Mouse (Mus musculus) intestine, embryonic 14.5 days (tissue): ENCODE data around the gene Abhd5. TPM values are rescaled to one million over a fixed set of nuclear protein-coding genes. Genes with fewer than 3 reads are reported as not detected.

Experiments used
- ATAC-seq: fragments of 200-750 bp; cut with Nextera tagmentation; replicated peaks from 2 replicates; pipeline ENCODE4 v1.8.0; 2017; ENCODE audit warnings: low read depth, moderate number of reproducible peaks, moderate TSS enrichment, moderate library complexity; ENCODE audit not compliant: low FRiP score, low TSS enrichment
- DNase-seq: peaks from one replicate; pipeline ENCODE4 v3.0.0-alpha.2; 2018; ENCODE audit warnings: low spot score
- H3K27ac ChIP-seq: fragments of 300-500 bp; sonication (generic); 2 replicates; pipeline ENCODE4 v1.5.1; 2014; ENCODE audit warnings: low read depth, mild to moderate bottlenecking, control low read depth
- H3K27me3 ChIP-seq: fragments of 300-500 bp; sonication (generic); replicated peaks from 2 replicates; pipeline ENCODE4 v1.6.1; 2014; ENCODE audit warnings: low read length, control low read depth; ENCODE audit not compliant: control insufficient read depth, insufficient read depth
- H3K36me3 ChIP-seq: fragments of 300-500 bp; sonication (generic); 2 replicates; pipeline ENCODE4 v1.6.1; 2014; ENCODE audit warnings: low read length, control low read depth; ENCODE audit not compliant: control insufficient read depth, insufficient read depth
- H3K4me1 ChIP-seq: fragments of 300-500 bp; sonication (generic); replicated peaks from 2 replicates; pipeline ENCODE4 v1.6.1; 2014; ENCODE audit warnings: low read length, control low read depth, mixed read lengths; ENCODE audit not compliant: control insufficient read depth, insufficient read depth
- H3K4me2 ChIP-seq: fragments of 300-500 bp; sonication (generic); 2 replicates; pipeline ENCODE4 v1.6.1; 2014; ENCODE audit warnings: low read length
- H3K4me3 ChIP-seq: fragments of 300-500 bp; sonication (generic); 2 replicates; pipeline ENCODE4 v1.5.1; 2014; ENCODE audit warnings: low read depth, low read length, control low read depth, mixed read lengths
- H3K9ac ChIP-seq: fragments of 300-500 bp; sonication (generic); 2 replicates; pipeline ENCODE4 v1.6.1; 2014; ENCODE audit warnings: mild to moderate bottlenecking, low read length
- H3K9me3 ChIP-seq: fragments of 300-500 bp; sonication (generic); 2 replicates; pipeline ENCODE4 v1.6.1; 2016; ENCODE audit warnings: low read length, control low read depth; ENCODE audit not compliant: control insufficient read depth
- WGBS: fragments of 180-500 bp; shearing (Covaris S2); extraction: QIAGEN DNeasy Blood & Tissue Kit; methylation state at CpG from one replicate; pipeline ENCODE4 v1.1.7; 2014; 5-methylcytosine and 5-hydroxymethylcytosine counted together
- polyA plus RNA-seq: library from polyadenylated mRNA; unstranded; fragments of >200 nt; fragmentation: Nextera tagmentation; extraction: Ambion mirVana; gene quantifications from 2 replicates; pipeline ENCODE4 v1.2.1, GENCODE M21; 2014

Abhd5 gene
- polyA plus RNA-seq, 1 experiment from 2014 or later = 20.7 TPM

DNA sequence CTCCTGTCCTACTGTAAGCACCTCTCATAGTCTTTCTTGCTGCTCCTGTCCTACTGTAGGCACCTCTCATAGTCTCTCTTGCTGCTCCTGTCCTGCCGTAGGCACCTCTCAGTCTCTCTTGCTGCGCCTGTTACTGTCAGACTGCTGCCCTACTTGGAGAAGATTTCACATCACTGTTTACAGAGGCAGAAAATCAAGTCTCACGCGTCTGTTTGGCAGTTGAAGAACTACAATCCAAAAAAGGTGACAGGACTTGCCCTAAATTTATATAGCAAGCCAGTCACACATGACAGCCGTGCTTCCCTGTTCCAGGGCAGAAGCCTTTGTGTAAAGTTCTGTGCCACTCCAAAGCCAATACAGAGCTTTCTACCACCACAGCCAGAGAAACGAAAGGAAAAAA is 37.0 kb upstream of the Abhd5 start:
- H3K9me3 ChIP-seq = no peaks in the 10 kb centered on the region
- no peaks in the 10 kb centered on the region for H3K36me3 ChIP-seq
- H3K9ac ChIP-seq = no peak overlapping the region
- no peak overlapping the region for H3K4me3 ChIP-seq
- H3K27ac ChIP-seq = no peak overlapping the region
- no peaks in the 10 kb centered on the region for H3K27me3 ChIP-seq
- H3K4me1 ChIP-seq = 0 out of 2 replicates have a peak, but pooled peaks cover 2% of the 10 kb centered on the region
- 82% methylated on average over 6 of the region's 6 CpGs for WGBS
- H3K4me2 ChIP-seq = no peak overlapping the region
- DNase-seq = no peak
- ATAC-seq = no peak

DNA sequence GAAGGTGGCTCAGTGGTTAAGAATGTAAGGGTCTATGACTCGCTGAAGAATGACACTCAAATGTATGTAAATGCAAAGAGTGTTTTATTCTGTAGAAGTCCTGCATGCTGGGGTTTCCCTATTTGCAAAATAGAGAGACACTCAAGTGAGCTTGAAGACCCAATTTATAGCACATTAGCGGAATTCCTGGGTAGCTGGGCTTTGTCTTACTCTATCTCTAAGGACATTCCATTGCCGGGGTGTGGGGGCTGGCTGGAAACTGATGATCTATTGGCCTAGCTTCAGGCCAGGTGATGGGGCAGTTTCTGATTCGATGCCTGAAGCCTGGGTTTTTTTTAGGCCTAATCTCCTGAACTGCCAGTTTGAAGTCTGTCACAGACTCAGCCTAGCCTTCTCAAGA is 36.5 kb upstream of the Abhd5 start:
- DNase-seq = no peak
- Histone ChIP-seq H3K27ac (no peak overlapping the region), H3K4me2 (no peak overlapping the region), H3K9me3 (no peaks in the 10 kb centered on the region), H3K9ac (no peak overlapping the region), H3K4me1 (no peaks in the 10 kb centered on the region), H3K27me3 (no peaks in the 10 kb centered on the region), H3K4me3 (no peak overlapping the region), H3K36me3 (no peaks in the 10 kb centered on the region)
- 44% methylated on average over 4 of the region's 4 CpGs for WGBS
- ATAC-seq = no peak

DNA sequence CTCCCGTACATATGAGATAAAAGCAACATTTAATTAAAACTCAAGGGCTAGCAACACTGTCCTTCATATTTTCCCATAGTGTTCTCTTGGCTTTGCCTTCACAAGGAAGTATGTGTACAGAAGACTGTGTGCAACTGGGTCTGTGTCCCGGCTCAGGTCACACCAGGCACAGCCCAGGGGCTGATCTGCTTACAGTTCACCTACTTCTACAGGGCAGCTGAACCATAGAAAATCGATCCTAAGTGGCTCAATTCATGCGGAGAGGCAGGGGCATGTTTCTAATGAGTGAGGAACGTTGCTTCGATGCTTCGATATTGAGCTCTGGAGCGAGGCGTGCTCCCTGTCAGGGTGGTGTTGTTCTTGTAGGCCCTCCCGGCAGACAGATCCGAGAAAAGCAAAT is 35.9 kb upstream of the Abhd5 start:
- H3K36me3 ChIP-seq = no peaks in the 10 kb centered on the region
- H3K9ac ChIP-seq = no peak overlapping the region
- no peaks in the 10 kb centered on the region for H3K27me3 ChIP-seq
- no peak overlapping the region for H3K4me2 ChIP-seq
- WGBS = 80% methylated on average over 11 of the region's 11 CpGs
- ATAC-seq (no peak), DNase-seq (no peak)
- no peaks in the 10 kb centered on the region for H3K4me1 ChIP-seq
- no peak overlapping the region for H3K27ac ChIP-seq
- H3K4me3 ChIP-seq = no peak overlapping the region
- H3K9me3 ChIP-seq = no peaks in the 10 kb centered on the region

DNA sequence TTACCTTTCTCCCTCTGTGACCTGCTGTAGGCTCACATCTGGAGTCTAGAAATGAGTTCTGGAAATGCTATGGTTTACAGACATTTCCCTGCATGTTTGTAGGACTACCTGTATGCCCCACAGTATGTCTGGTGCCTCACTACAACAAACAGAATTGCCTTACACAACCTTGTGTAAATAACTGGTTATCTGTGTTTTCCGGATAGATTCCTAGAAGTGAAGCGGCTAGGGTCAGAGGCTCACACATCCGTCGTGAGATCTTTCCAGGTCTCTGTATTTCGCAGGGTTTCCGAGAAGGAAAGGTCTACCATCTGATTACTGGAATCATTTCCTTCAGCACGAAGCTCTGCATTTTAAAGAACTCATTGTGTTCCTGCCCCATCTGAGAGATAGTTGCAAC is 34.8 kb upstream of the Abhd5 start:
- DNase-seq (no peak), ATAC-seq (no peak)
- H3K27ac ChIP-seq = no peak overlapping the region
- H3K4me2 ChIP-seq = no peak overlapping the region
- 80% methylated on average over 7 of the region's 7 CpGs for WGBS
- no peak overlapping the region for H3K9ac ChIP-seq
- no peaks in the 10 kb centered on the region for H3K9me3 ChIP-seq
- no peaks in the 10 kb centered on the region for H3K27me3 ChIP-seq
- H3K4me3 ChIP-seq = no peak overlapping the region
- no peaks in the 10 kb centered on the region for H3K4me1 ChIP-seq
- no peaks in the 10 kb centered on the region for H3K36me3 ChIP-seq

DNA sequence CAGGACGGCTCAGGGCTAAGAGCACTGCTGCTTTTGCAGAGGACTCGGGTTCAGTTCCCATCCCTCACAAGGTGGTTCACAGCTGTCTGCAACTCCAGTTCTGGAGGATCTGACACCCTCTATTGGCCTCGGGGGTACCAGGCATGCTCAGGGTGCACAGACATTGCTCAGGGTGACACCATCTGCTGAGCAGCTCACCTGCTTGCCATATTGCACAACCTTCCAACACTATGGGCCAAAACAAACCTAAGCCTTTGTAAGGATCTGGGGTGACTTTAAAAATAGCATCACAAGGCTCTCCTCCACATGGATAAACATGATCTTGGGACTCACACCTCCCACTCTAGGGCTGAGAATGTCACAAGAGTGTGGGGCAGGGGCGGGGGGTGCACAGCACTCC is 30.8 kb upstream of the Abhd5 start:
- Histone ChIP-seq H3K36me3 (no peaks in the 10 kb centered on the region), H3K27ac (no peak overlapping the region), H3K27me3 (no peaks in the 10 kb centered on the region), H3K9ac (no peak overlapping the region), H3K4me2 (no peak overlapping the region), H3K4me1 (no peaks in the 10 kb centered on the region), H3K4me3 (no peak overlapping the region), H3K9me3 (no peaks in the 10 kb centered on the region)
- WGBS = 85% methylated on average over 4 of the region's 4 CpGs
- DNase-seq (no peak), ATAC-seq (no peak)

DNA sequence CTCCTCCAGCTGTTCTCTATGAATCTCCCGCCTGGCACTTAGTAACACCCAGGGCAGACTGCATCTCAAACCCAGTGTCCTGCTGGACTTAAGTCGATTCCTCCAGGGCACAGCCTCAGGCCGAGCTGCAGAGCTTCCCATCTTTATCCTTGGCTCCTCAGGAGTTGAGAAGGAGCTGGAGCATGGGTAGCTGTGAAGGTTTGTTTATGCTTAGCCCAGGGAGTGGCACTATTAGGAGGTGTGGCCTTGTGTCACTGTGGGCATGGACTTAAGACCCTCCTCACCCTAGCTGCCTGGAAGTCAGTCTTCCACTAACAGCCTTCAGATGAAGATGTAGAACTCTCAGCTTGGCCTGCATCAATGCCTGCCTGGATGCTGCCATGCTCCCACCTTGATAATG is 29.1 kb upstream of the Abhd5 start:
- ATAC-seq (no peak), DNase-seq (no peak)
- Histone ChIP-seq H3K36me3 (no peaks in the 10 kb centered on the region), H3K9me3 (no peaks in the 10 kb centered on the region), H3K4me1 (no peaks in the 10 kb centered on the region), H3K27ac (no peak overlapping the region), H3K9ac (no peak overlapping the region), H3K27me3 (no peaks in the 10 kb centered on the region), H3K4me2 (no peak overlapping the region), H3K4me3 (no peak overlapping the region)
- WGBS = 71% methylated on average over 3 of the region's 3 CpGs

DNA sequence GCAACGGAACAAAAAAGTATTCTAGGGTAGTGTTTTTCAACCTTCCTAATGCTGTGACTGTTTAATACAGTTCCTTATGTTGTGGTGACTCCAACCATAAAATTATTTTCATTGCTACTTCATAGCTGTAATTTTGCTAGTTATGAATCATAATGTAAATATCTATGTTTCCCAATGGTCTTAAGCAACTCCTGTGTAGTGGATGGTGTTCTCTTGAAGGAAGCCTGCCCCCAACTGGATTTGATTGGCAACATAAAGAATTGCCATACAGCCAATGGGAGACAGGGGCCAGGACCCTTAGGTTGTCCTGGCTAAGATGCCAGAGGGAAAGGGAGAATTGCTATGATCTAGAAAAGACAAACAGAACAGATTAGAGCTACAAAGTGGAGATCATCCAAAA is 25.4 kb upstream of the Abhd5 start:
- Histone ChIP-seq H3K27me3 (no peaks in the 10 kb centered on the region), H3K4me2 (no peak overlapping the region), H3K9ac (no peak overlapping the region), H3K4me3 (no peak overlapping the region), H3K27ac (no peak overlapping the region), H3K9me3 (no peaks in the 10 kb centered on the region), H3K4me1 (no peaks in the 10 kb centered on the region), H3K36me3 (no peaks in the 10 kb centered on the region)
- ATAC-seq = no peak
- 93% methylated on average over 1 of the region's 1 CpGs for WGBS
- no peak for DNase-seq

DNA sequence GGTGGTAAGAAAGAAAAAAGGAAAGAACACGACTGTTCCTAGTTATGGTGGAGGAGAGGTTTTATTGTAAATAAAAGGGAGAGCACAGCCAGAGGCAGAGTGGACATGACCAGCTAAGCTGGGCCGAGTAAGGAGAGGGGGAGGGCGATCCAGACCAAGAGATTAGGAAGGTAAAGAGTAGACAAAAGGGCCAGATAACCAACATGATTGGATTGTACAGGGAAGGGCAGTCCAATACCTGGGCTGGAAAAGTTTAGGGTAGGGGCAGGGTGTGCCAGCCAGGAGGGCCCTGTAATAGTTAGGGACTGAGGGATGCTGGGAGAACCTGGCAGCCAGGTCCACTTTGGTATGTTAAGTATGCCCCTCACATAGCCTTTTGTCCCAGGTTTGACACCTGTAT is 23.2 kb upstream of the Abhd5 start:
- no peak for ATAC-seq
- H3K27ac ChIP-seq = no peak overlapping the region

DNA sequence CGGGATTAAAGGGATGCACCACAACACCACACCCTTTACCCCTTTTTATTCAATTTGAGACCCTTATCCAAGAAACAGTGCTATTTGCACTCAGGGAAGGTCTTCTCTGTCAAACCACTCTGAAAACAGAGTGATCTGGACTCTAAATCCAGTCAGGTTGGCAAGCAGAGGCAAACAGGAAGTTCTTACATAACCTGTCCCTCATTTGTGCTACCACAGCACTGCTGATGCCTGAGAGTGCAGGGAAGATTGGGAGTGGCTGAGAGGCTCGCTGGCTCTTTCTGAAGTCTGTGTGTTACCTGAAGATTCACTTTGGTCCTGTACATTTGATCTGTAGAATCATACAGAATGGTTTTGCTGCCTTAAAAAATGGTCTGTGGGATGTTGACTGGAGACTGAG is 14.7 kb upstream of the Abhd5 start:
- H3K4me3 ChIP-seq = no peak overlapping the region
- ATAC-seq (no peak), DNase-seq (no peak)
- H3K27ac ChIP-seq = no peak overlapping the region
- 61% methylated on average over 2 of the region's 2 CpGs for WGBS
- no peaks in the 10 kb centered on the region for H3K9me3 ChIP-seq
- H3K9ac ChIP-seq = no peak overlapping the region
- no peaks in the 10 kb centered on the region for H3K36me3 ChIP-seq
- H3K4me2 ChIP-seq = no peak overlapping the region
- no peaks in the 10 kb centered on the region for H3K4me1 ChIP-seq
- H3K27me3 ChIP-seq = no peaks in the 10 kb centered on the region

More for the DNA sequence above, 23.2 kb upstream of the Abhd5 start:
- Histone ChIP-seq H3K9me3 (no peaks in the 10 kb centered on the region), H3K4me2 (no peak overlapping the region), H3K9ac (no peak overlapping the region), H3K36me3 (no peaks in the 10 kb centered on the region), H3K27me3 (no peaks in the 10 kb centered on the region), H3K4me1 (no peaks in the 10 kb centered on the region), H3K4me3 (no peak overlapping the region)
- DNase-seq = no peak
- WGBS = 52% methylated on average over 3 of the region's 3 CpGs
